Mouse (Mus musculus) limb, embryonic 10.5 days (tissue): ENCODE data around the gene Fam129c. TPM values are rescaled to one million over a fixed set of nuclear protein-coding genes. Genes with fewer than 3 reads are reported as not detected.

Experiments used
- DNase-seq: peaks from one replicate; pipeline ENCODE4 v3.0.0-alpha.2; 2017; ENCODE audit warnings: low spot score
- H3K27ac ChIP-seq: fragments of 300-500 bp; sonication (generic); 2 replicates; pipeline ENCODE4 v1.5.1; 2016; ENCODE audit warnings: mild to moderate bottlenecking
- H3K27me3 ChIP-seq: fragments of 300-500 bp; sonication (generic); 2 replicates; pipeline ENCODE4 v1.6.1; 2016; ENCODE audit warnings: low read depth, mild to moderate bottlenecking; ENCODE audit not compliant: poor library complexity, severe bottlenecking
- H3K36me3 ChIP-seq: fragments of 300-500 bp; sonication (generic); 2 replicates; pipeline ENCODE4 v1.6.1; 2016; ENCODE audit warnings: mild to moderate bottlenecking, moderate library complexity
- H3K4me1 ChIP-seq: fragments of 300-500 bp; sonication (generic); 2 replicates; pipeline ENCODE4 v1.6.1; 2016
- H3K4me3 ChIP-seq: fragments of 300-500 bp; sonication (generic); 2 replicates; pipeline ENCODE4 v1.5.1; 2016; ENCODE audit warnings: mild to moderate bottlenecking, moderate library complexity
- H3K9me3 ChIP-seq: fragments of 300-500 bp; sonication (generic); replicated peaks from 2 replicates; pipeline ENCODE4 v1.6.1; 2016; ENCODE audit warnings: mild to moderate bottlenecking
- WGBS: fragments of 180-500 bp; shearing (Covaris S2); methylation state at CpG from one replicate; pipeline ENCODE4 v1.1.7; 2016; 5-methylcytosine and 5-hydroxymethylcytosine counted together
- polyA plus RNA-seq: library from polyadenylated mRNA; unstranded; fragments of >200 nt; fragmentation: Nextera tagmentation; extraction: Ambion mirVana; gene quantifications from 2 replicates; pipeline ENCODE4 v1.2.1, GENCODE M21; 2016

Gene Fam129c
- polyA plus RNA-seq, 1 experiment from 2014 or later, result 4.0 TPM

DNA sequence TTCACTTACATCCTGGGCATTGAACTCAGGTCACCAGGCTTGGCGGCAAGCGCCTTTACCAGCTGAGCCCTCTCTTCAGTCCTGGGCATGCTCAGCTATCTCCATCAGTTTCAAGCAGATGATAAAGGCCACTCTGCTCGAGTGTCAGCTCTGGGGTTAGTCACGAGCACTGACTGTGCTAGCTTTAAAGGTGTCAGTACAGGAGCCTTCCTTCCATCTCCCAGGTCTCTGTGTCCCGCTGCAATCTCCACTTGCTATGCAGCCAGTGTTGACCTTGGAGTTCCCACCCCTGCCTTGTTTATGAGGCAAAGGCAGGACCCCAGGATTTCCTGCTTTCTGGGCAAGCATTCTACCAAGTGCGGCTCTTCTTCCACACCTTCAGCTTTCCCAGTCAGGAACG, 29.9 kb upstream of the Fam129c start:
- H3K4me1 ChIP-seq, result peaks cover 34% of the 10 kb centered on the region
- 72% methylated on average over 7 of the region's 7 CpGs for WGBS
- peaks cover 75% of the 10 kb centered on the region for H3K27me3 ChIP-seq

DNA sequence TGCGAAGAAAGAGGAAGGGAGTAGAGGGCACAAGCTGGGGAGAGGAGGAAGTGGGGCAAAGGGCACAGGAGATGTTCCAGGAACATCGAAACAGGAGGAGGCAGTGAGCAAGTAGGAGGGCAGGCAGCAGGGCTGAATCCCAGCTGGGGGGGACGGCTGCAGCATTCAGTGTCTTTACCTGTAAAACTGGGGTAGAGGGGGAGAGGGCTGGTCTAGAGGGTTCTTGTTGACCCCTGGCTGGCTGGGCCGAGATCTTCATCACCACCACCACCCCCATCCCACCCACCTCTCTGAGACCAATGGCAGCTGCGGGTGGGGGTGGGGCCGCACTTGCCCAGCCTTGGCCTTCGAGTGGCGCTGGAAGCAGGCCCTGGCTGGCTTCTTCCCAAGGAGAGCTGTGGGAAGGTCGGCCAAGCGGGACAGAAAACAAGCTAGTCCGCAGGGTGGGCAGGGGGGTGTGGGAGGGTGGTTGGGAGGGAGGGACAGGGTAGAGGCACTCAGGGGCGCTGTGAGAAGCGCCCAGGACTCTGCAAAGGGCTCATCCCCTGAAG, 29.0 kb upstream of the Fam129c start, which contains the start of gene Slc27a1:
Gene Slc27a1 (plus strand): TSS at position 496 of the 551 bp plus-strand sequence.
- Histone ChIP-seq H3K4me1 (peaks cover 29% of the 10 kb centered on the region), H3K9me3 (peaks cover 4% of the 10 kb centered on the region), H3K27ac (peak within 1 kb of the TSS; percentile 61), H3K4me3 (peak within 1 kb of the TSS; percentile 56), H3K27me3 (peaks cover 66% of the 10 kb centered on the region), H3K36me3 (no peaks in the 10 kb centered on the region)
- 9% methylated on average over 13 of the region's 13 CpGs for WGBS
- no peak for DNase-seq

More for the DNA sequence above, 29.9 kb upstream of the Fam129c start:
- Histone ChIP-seq H3K4me3 (no peak overlapping the region), H3K9me3 (peaks cover 4% of the 10 kb centered on the region), H3K36me3 (no peaks in the 10 kb centered on the region), H3K27ac (no peak overlapping the region)
- no peak for DNase-seq

- peaks cover 29% of the 10 kb centered on the region for H3K4me1 ChIP-seq
- peak overlapping the region; percentile 56 for H3K4me3 ChIP-seq
- peaks cover 61% of the 10 kb centered on the region for H3K27me3 ChIP-seq
- WGBS, result 14% methylated on average over 6 of the region's 6 CpGs
- peaks cover 4% of the 10 kb centered on the region for H3K9me3 ChIP-seq
- H3K36me3 ChIP-seq, result no peaks in the 10 kb centered on the region
- peak overlapping the region; percentile 61 for H3K27ac ChIP-seq
- DNase-seq, result no peak
Observed at GRCm38 (mm10) chr8:71568941-71569340, 28.5 kb upstream of the Fam129c start.

GRCm38 (mm10) chr8:71569366-71570290, 27.8 kb upstream of the Fam129c start:
- WGBS, result under 1% methylated on average over 51 of the region's 51 CpGs
- Histone ChIP-seq H3K9me3 (no peaks in the 10 kb centered on the region), H3K4me1 (peaks cover 29% of the 10 kb centered on the region), H3K36me3 (no peaks in the 10 kb centered on the region), H3K27me3 (peaks cover 54% of the 10 kb centered on the region), H3K27ac (peak overlapping the region; percentile 61), H3K4me3 (peak overlapping the region; percentile 56)
- DNase-seq, result peak; percentile 84

DNA sequence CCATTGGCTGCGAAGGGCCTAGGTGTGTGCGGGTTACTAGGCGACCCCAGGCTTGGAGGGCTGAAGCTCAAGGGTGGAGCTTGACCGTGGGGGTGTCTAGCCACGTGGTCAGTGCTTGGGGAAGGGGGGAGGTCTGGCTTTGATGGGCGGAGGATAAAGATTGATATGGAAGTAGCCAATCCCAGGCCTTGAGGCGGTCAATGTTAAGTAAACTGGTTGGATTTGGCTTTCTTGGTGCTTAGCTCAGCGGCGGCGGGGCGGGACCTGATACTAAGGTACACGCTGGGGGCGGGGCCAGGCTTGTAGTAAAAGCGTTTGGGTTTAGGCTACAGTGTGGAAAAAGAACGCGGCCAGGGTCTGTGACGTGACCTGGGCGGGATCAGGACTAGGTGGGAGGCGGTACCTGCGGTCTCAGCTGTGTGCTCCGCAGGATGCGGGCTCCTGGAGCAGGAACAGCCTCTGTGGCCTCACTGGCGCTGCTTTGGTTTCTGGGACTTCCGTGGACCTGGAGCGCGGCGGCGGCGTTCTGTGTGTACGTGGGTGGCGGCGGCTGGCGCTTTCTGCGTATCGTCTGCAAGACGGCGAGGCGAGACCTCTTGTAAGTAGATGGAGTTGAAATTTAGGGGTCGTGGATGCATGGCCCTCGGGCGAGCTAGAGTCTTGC, 27.0 kb upstream of the Fam129c start:
- Histone ChIP-seq H3K4me3 (peak overlapping the region; percentile 56), H3K9me3 (no peaks in the 10 kb centered on the region), H3K27me3 (peaks cover 49% of the 10 kb centered on the region), H3K36me3 (no peaks in the 10 kb centered on the region), H3K27ac (peak overlapping the region; percentile 61), H3K4me1 (peaks cover 29% of the 10 kb centered on the region)
- peak; percentile 90 for DNase-seq
- WGBS, result under 1% methylated on average over 41 of the region's 41 CpGs

- Histone ChIP-seq H3K27ac (no peak overlapping the region), H3K4me1 (peaks cover 29% of the 10 kb centered on the region), H3K36me3 (no peaks in the 10 kb centered on the region), H3K9me3 (no peaks in the 10 kb centered on the region), H3K4me3 (no peak overlapping the region), H3K27me3 (peaks cover 33% of the 10 kb centered on the region)
- whole genome bisulfite sequencing, result 90% methylated on average over 2 of the region's 2 CpGs
- no peak for DNase-seq
Observed at GRCm38 (mm10) chr8:71572077-71572476, 25.4 kb upstream of the Fam129c start.

- WGBS, result 87% methylated on average over 9 of the region's 9 CpGs
- Histone ChIP-seq H3K27ac (no peak overlapping the region), H3K4me3 (no peak overlapping the region), H3K9me3 (no peaks in the 10 kb centered on the region), H3K27me3 (peaks cover 23% of the 10 kb centered on the region), H3K36me3 (no peaks in the 10 kb centered on the region), H3K4me1 (peaks cover 29% of the 10 kb centered on the region)
- DNase-seq, result no peak
Observed at GRCm38 (mm10) chr8:71572847-71573633, 24.4 kb upstream of the Fam129c start.

- peaks cover 16% of the 10 kb centered on the region for H3K4me1 ChIP-seq
- no peaks in the 10 kb centered on the region for H3K36me3 ChIP-seq
- peaks cover 13% of the 10 kb centered on the region for H3K27me3 ChIP-seq
- no peak for DNase-seq
- 76% methylated on average over 7 of the region's 7 CpGs for WGBS
- H3K9me3 ChIP-seq, result no peaks in the 10 kb centered on the region
- no peak overlapping the region for H3K27ac ChIP-seq
- no peak overlapping the region for H3K4me3 ChIP-seq
Observed at GRCm38 (mm10) chr8:71574426-71574825, 23.0 kb upstream of the Fam129c start.

- H3K4me3 ChIP-seq, result no peak overlapping the region
- WGBS, result 75% methylated on average over 1 of the region's 1 CpGs
- peaks cover 14% of the 10 kb centered on the region for H3K4me1 ChIP-seq
- H3K27me3 ChIP-seq, result peaks cover 16% of the 10 kb centered on the region
- H3K27ac ChIP-seq, result no peak overlapping the region
- DNase-seq, result no peak
- H3K36me3 ChIP-seq, result no peaks in the 10 kb centered on the region
- no peaks in the 10 kb centered on the region for H3K9me3 ChIP-seq
Observed at GRCm38 (mm10) chr8:71575020-71575419, 22.4 kb upstream of the Fam129c start.

DNA sequence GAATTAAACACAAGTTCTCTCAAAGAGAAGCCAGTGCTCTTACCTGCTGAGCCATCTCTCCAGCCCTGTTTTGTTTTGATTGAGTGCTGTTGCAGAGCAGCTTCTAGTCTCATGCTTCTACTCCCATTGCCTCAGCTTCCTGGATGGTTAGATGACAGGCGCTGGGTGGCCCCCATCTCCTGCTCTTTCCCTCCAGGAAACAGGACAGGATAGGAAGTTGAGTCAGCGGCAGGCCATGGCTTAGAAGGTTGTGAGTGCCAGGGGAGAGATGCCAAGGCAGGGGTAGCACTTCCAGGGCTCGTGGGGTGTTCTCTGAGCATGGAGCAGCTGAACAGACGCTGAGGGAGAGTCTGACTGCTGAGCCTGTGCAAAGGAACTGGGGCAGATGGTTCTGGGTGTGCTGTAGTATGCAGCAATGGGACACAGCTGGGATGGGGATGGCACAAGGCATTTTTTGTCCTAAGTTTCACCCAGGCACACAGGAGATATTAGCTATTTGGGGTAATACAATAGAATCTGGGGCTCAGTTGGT, 19.5 kb upstream of the Fam129c start:
- WGBS, result 75% methylated on average over 4 of the region's 4 CpGs
- H3K27me3 ChIP-seq, result peaks cover 30% of the 10 kb centered on the region
- DNase-seq, result no peak

GRCm38 (mm10) chr8:71579009-71579408, 18.4 kb upstream of the Fam129c start:
- WGBS, result 64% methylated on average over 1 of the region's 1 CpGs

More for the DNA sequence above, 19.5 kb upstream of the Fam129c start:
- Histone ChIP-seq H3K27ac (no peak overlapping the region), H3K9me3 (no peaks in the 10 kb centered on the region), H3K4me3 (no peak overlapping the region), H3K36me3 (peaks cover 5% of the 10 kb centered on the region), H3K4me1 (0 out of 2 replicates have a peak, but pooled peaks cover 4% of the 10 kb centered on the region)

GRCm38 (mm10) chr8:71579476-71579875, 18.0 kb upstream of the Fam129c start:
- Histone ChIP-seq H3K36me3 (peaks cover 12% of the 10 kb centered on the region), H3K9me3 (no peaks in the 10 kb centered on the region), H3K4me3 (no peak overlapping the region), H3K27ac (no peak overlapping the region), H3K27me3 (peaks cover 30% of the 10 kb centered on the region), H3K4me1 (0 out of 2 replicates have a peak, but pooled peaks cover 4% of the 10 kb centered on the region)
- 91% methylated on average over 14 of the region's 14 CpGs for WGBS
- no peak for DNase-seq

More at GRCm38 (mm10) chr8:71579009-71579408, 18.4 kb upstream of the Fam129c start:
- Histone ChIP-seq H3K27ac (no peak overlapping the region), H3K9me3 (no peaks in the 10 kb centered on the region), H3K36me3 (peaks cover 7% of the 10 kb centered on the region), H3K4me1 (0 out of 2 replicates have a peak, but pooled peaks cover 4% of the 10 kb centered on the region), H3K27me3 (peaks cover 30% of the 10 kb centered on the region), H3K4me3 (no peak overlapping the region)
- DNase-seq, result no peak
